Mouse (Mus musculus) liver, postnatal 0 days (tissue): ENCODE results near the gene Zfp768.
"Not testable (repeated sequence)": the region's sequence is repeated elsewhere in the genome, so short reads cannot be mapped to it uniquely, and the experiment has no call there.

Experiments
- CTCF ChIP-seq: sonication (generic); IDR thresholded peaks from 2 replicates; pipeline ENCODE4 v1.5.1; 2016; ENCODE audit warnings: antibody characterized with exemption, low read depth
- EP300 ChIP-seq: IDR thresholded peaks from 2 replicates; pipeline ENCODE4 v1.6.1; 2016; ENCODE audit warnings: antibody characterized with exemption, low read depth, mild to moderate bottlenecking

DNA sequence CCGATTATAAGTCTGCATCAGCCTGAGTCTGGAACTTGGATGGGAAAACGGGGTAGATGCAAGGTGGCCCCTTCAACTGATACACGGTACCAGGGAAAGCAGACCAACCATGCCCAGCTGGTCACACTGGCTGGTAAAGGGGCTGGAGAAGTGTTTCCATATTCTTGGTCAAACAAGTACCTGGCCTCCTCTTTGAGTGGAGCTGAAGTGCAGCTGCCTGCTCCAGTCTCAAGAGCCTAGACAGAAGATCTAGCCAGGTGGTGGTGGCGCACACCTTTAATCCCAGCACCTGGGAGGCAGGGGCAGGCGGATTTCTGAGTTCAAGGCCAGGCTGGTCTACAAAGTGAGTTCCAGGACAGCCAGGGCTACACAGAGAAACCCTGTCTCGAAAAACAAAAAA lies 3.5 kb downstream of the Zfp768 start:
- TF ChIP-seq CTCF, EP300: not testable (repeated sequence)
